Mouse (Mus musculus): ENCODE measurements around the gene Gm5935. TPM values are rescaled to one million over a fixed set of nuclear protein-coding genes. Genes with fewer than 3 reads are reported as not detected.
"Not testable (repeated sequence)": the region's sequence is repeated elsewhere in the genome, so short reads cannot be mapped to it uniquely, and the experiment has no call there.

Gene Gm5935
- not detected in 2 replicates for polyA plus RNA-seq (2015; fragmentation: Nextera tagmentation; extraction: Ambion mirVana)

GRCm38 (mm10) chrX:24775064-24775463 is at the start of gene Gm5935:
Gm5935 (minus strand) TSS chrX:24775164.
- not testable (repeated sequence) for DNase-seq; H3K27ac ChIP-seq (ENCODE audit: low read depth); H3K4me3 ChIP-seq (ENCODE audit: low read depth, low read length); H3K9ac ChIP-seq (replicated peaks); H3K36me3 ChIP-seq (replicated peaks; ENCODE audit: insufficient read depth, low read length); ATAC-seq; H3K27me3 ChIP-seq (ENCODE audit: insufficient read depth, low read length); H3K9me3 ChIP-seq (ENCODE audit: low read length); H3K4me1 ChIP-seq (ENCODE audit: insufficient read depth); H3K4me2 ChIP-seq (ENCODE audit: low read depth, low read length)
- WGBS (ENCODE audit: insufficient replicate concordance) = 78% methylated on average over 5 of the region's 5 CpGs

Other genes starting within 250 kb of the Gm5935 start
- gene Gm4297, start 200.3 kb downstream of the Gm5935 start, polyA plus RNA-seq (2015; fragmentation: Nextera tagmentation; extraction: Ambion mirVana) = not detected in 2 replicates